Mouse (Mus musculus): ENCODE results near the gene Gm10570. TPM values are rescaled to one million over a fixed set of nuclear protein-coding genes. Genes with fewer than 3 reads are reported as not detected.

Gm10570 gene
- not detected in 2 replicates for polyA plus RNA-seq (2015; fragmentation: Nextera tagmentation; extraction: Ambion mirVana)

DNA sequence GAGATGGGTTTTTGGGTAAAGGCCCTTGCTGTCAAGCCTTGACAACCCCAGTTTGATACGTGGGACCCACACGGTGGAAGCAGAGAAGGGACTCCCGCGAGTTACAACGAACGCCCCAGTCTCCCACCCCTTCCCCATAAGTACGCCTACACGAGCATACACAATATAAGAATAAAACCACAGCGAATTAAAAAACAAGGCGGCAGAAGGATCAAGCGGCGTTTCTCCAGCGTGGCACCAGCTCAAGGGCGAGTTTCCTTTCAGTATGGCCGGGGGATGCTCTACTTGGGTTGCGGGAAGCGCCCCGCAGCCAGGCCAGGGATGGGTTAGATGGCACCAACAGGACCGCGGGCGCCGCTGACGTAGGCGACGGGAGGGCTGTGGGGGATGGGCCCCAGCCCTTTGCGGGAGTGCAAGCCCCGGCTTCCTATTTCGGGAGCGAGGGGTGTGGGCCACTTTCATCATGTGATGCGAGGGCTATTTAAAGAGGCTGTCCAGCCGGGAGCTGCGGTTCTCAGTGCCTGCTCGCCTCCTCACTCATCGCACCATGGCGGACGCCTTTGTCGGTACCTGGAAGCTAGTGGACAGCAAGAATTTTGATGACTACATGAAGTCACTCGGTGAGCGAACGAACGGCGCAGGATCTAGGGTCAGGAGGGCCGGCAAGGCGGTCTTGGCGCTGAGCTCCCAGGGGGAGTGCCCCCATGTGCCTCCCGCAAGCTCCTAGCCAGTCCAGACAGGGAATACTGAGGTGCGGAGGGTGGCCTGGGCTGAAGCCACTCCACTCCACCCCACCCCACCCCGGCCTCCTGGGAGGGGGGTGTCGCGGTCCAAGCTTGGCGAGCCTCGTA is at the start of gene Gm10570, which contains the start of gene Fabp3:
TSS of gene Gm10570 (minus strand) at position 444 of the 851 bp plus-strand sequence.
TSS of gene Fabp3 (plus strand) at position 365 of the 851 bp plus-strand sequence.
- Histone ChIP-seq H3K4me3 (peak within 1 kb of the TSS; percentile 51), H3K4me2 (peak within 1 kb of the TSS; percentile 90), H3K9ac (peak within 1 kb of the TSS; percentile 69), H3K4me1 (peaks cover 11% of the 10 kb centered on the region), H3K27me3 (peaks cover 58% of the 10 kb centered on the region), H3K27ac (no peak within 1 kb of the TSS), H3K9me3 (no peaks in the 10 kb centered on the region), H3K36me3 (peaks cover 10% of the 10 kb centered on the region; the same call in 1 of the 2 replicates)
- 0% methylated on average over 52 of the region's 52 CpGs for WGBS
- ATAC-seq (ENCODE audit: insufficient number of reproducible peaks, insufficient read depth, low FRiP score, low TSS enrichment, low read depth): peak; percentile 48; the same call in 1 of the 2 replicates

DNA sequence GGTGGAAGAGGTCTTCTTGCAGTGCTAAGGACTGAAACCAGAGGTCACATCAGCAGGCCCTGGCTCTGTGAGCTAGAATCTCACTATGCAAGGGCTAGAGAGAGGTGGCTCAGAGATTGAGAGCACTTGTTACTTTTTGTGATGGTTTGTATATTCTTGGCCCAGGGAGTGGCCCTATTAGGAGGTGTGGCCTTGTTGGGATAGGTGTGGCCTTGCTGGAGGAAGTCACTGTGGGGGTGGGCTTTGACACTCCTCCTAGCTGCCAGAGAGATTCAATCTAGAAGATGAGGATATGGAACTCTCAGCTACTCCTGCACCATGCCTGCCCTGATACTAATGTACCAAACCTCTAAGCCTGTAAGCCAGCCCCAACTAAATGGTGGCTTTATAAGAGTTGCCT is 49.5 kb upstream of the Gm10570 start:
- peaks cover 25% of the 10 kb centered on the region for H3K4me1 ChIP-seq
- no peak overlapping the region for H3K4me3 ChIP-seq
- no peaks in the 10 kb centered on the region for H3K9me3 ChIP-seq
- H3K36me3 ChIP-seq: peaks cover 41% of the 10 kb centered on the region
- H3K27ac ChIP-seq: no peak overlapping the region
- no peak for ATAC-seq (ENCODE audit: insufficient number of reproducible peaks, insufficient read depth, low FRiP score, low TSS enrichment, low read depth)
- no peak overlapping the region for H3K4me2 ChIP-seq
- H3K27me3 ChIP-seq: no peaks in the 10 kb centered on the region
- no peak overlapping the region for H3K9ac ChIP-seq

DNA sequence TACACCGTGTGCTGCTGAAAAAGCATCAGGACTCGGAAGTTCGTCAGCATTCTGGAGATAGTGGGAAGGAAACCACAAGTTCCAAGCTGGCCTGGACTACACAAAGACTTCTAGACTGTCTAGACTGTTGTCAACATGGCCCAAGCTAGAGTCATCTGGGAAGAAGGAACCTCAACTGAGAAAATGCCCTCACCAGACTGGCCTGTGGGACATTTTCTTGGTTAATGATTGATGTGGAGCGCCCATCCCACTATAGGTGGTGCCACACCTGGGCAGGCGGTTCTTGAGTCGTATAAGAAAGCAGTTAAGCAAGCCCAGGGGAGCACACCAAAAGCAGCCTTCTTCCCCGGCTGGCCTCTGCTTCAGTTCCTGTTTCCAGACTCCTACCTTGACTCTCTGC is 44.1 kb upstream of the Gm10570 start:
- Histone ChIP-seq H3K9me3 (no peaks in the 10 kb centered on the region), H3K36me3 (peaks cover 84% of the 10 kb centered on the region), H3K4me3 (no peak overlapping the region), H3K27me3 (no peaks in the 10 kb centered on the region), H3K27ac (no peak overlapping the region), H3K4me2 (no peak overlapping the region), H3K4me1 (no peaks in the 10 kb centered on the region), H3K9ac (no peak overlapping the region)
- ATAC-seq (ENCODE audit: insufficient number of reproducible peaks, insufficient read depth, low FRiP score, low TSS enrichment, low read depth): no peak
- WGBS: 92% methylated on average over 7 of the region's 7 CpGs

DNA sequence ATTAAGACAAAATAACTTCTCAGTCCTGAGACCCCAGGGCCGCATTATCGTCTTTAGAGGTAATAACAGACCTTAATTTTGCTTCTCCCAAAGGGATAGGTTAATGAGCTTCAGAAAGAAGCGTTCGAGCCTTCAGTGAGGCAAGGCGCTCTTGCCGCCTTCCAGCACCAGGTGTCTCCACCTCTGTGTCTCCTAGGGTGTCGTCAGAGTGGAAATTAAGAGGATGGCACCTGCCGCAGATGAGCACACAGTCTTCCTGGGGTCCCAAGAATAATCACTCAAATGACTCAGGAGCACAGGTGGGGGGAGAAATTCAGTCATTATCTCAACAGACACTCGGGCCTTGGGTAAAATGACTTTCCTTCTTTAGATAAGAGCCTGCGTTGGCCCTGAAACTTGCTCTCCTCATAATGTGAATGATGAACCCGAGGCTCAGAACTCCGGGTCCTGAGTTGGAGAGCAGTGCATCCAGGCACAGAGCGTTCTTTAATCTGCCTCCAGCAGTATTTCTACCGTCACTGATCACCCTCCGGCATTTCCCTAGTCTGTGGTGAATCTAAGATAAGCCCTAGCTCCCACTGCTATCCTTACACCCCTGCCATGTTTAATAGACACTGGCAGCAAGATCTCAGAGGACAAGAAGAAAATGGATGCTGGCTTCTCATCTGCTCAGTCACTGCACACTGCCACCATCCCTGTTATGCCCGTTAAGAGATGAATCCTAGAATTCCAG is 42.4 kb upstream of the Gm10570 start:
- Histone ChIP-seq H3K4me1 (no peaks in the 10 kb centered on the region), H3K36me3 (peaks cover 82% of the 10 kb centered on the region), H3K9me3 (no peaks in the 10 kb centered on the region), H3K4me2 (no peak overlapping the region), H3K4me3 (no peak overlapping the region), H3K9ac (no peak overlapping the region), H3K27me3 (no peaks in the 10 kb centered on the region), H3K27ac (no peak overlapping the region)
- WGBS: 86% methylated on average over 16 of the region's 16 CpGs
- ATAC-seq (ENCODE audit: insufficient number of reproducible peaks, insufficient read depth, low FRiP score, low TSS enrichment, low read depth): no peak

DNA sequence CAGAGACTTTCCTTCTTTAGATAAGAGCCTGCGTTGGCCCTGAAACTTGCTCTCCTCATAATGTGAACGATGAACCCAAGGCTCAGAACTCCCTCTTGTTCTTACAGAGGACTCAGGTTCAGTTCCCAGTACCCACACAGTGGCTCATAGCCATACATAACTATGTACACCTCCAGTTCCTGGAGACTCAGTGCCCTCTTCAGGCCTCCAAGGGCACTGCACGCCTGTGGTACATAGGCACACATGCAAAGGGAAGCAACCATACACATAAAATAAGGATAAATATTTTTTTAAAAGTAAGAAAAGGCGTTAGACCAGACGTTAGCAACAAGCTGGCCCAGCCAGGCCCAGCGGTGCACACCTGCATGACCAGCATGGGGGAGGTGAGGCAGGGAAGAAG is 41.2 kb upstream of the Gm10570 start:
- 96% methylated on average over 6 of the region's 6 CpGs for WGBS
- Histone ChIP-seq H3K4me2 (no peak overlapping the region), H3K4me3 (no peak overlapping the region), H3K36me3 (peaks cover 76% of the 10 kb centered on the region), H3K4me1 (no peaks in the 10 kb centered on the region), H3K9me3 (no peaks in the 10 kb centered on the region), H3K27me3 (no peaks in the 10 kb centered on the region), H3K9ac (no peak overlapping the region), H3K27ac (no peak overlapping the region)
- ATAC-seq (ENCODE audit: insufficient number of reproducible peaks, insufficient read depth, low FRiP score, low TSS enrichment, low read depth): no peak

DNA sequence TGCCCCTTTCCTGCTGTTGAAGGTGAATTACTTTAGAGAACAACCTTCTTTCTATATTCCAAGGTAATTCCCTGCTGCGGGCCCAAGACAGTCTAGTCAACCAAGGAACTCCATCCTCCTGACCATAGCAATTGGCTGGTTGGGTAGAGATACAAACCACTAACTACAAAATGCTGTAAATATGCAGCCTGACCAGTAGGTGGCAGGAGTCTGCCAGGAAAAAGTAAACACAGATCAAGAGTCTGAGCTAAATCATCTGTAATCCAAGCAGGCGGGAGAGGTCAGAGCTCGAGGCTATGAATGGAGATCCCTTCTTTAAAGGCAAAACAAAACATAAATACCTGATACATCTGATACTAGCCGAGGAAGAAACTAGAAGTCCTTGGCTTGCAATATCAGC is 33.2 kb upstream of the Gm10570 start:
- Histone ChIP-seq H3K4me1 (no peaks in the 10 kb centered on the region), H3K4me2 (no peak overlapping the region), H3K9ac (no peak overlapping the region), H3K36me3 (peaks cover 53% of the 10 kb centered on the region), H3K9me3 (no peaks in the 10 kb centered on the region), H3K4me3 (no peak overlapping the region), H3K27ac (no peak overlapping the region), H3K27me3 (no peaks in the 10 kb centered on the region)
- ATAC-seq (ENCODE audit: insufficient number of reproducible peaks, insufficient read depth, low FRiP score, low TSS enrichment, low read depth): no peak
- WGBS: 17% methylated on average over 4 of the region's 4 CpGs

DNA sequence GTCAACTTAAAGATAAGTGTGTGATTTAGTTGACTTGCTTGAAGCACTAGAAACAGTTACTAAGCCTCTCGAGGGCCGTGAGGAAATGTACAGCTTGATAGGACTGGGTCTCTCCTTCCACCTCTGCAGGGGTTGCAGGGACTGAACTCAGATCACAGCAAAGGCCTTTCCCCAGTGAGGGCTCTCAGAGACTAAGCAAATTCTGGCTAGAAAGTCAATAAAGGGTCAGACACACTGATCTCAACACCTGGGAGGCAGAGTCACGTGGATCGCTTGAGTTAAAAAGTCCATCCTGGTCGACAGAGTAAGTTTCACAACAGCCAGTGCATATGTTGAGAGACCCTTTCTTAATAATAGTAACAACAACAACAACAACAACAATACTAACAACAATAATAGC is 27.4 kb upstream of the Gm10570 start:
- Histone ChIP-seq H3K36me3 (peaks cover 58% of the 10 kb centered on the region), H3K27me3 (no peaks in the 10 kb centered on the region), H3K9ac (no peak overlapping the region), H3K4me1 (no peaks in the 10 kb centered on the region), H3K9me3 (no peaks in the 10 kb centered on the region), H3K4me3 (no peak overlapping the region), H3K4me2 (no peak overlapping the region), H3K27ac (no peak overlapping the region)
- no peak for ATAC-seq (ENCODE audit: insufficient number of reproducible peaks, insufficient read depth, low FRiP score, low TSS enrichment, low read depth)
- WGBS: 92% methylated on average over 5 of the region's 5 CpGs

DNA sequence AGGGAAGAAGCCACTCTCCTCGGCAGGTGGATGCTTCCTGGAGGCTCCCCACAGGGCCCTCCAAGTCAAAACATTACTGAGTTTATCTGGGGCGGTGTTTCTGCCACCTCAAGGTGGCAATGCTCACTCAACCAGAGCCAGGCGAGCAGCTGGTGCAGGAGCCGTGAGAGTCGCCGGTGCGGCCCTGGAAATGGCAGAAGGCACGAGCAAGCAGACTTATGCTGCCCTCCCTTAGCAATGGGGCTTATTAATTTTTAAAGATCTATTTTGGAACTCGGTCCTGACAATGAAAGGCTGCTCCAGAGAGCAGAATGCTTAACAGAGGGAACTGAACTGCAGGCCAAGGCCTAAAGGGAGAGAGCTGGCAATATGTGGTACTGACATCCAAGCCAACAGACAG is 18.9 kb upstream of the Gm10570 start:
- H3K27ac ChIP-seq: no peak overlapping the region
- 86% methylated on average over 9 of the region's 9 CpGs for WGBS
- no peak overlapping the region for H3K4me3 ChIP-seq
- no peaks in the 10 kb centered on the region for H3K4me1 ChIP-seq
- ATAC-seq (ENCODE audit: insufficient number of reproducible peaks, insufficient read depth, low FRiP score, low TSS enrichment, low read depth): no peak
- H3K4me2 ChIP-seq: no peak overlapping the region
- no peaks in the 10 kb centered on the region for H3K9me3 ChIP-seq
- peaks cover 74% of the 10 kb centered on the region for H3K36me3 ChIP-seq
- no peak overlapping the region for H3K9ac ChIP-seq
- H3K27me3 ChIP-seq: no peaks in the 10 kb centered on the region

DNA sequence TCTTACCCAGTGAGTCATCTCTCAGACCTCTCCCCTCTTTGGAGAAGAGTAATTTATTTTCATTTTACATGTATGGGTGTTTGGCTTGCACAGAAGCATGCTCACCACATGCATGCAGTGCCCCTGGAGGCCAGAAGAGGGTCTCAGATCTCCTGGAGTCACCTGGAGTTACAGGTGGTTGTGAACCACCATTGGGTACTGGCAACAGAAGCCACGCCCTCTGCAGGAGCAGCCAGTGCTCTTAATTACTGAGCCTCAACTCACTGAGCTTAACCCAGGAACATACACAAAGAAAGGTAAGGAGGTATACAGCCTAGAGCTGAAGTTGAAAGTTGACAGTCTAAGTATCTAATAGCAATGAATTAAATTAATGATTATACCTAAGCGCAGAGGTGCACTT is 17.0 kb upstream of the Gm10570 start:
- Histone ChIP-seq H3K36me3 (peaks cover 84% of the 10 kb centered on the region), H3K27me3 (no peaks in the 10 kb centered on the region), H3K4me2 (no peak overlapping the region), H3K4me1 (no peaks in the 10 kb centered on the region), H3K27ac (no peak overlapping the region), H3K9me3 (no peaks in the 10 kb centered on the region), H3K4me3 (no peak overlapping the region), H3K9ac (no peak overlapping the region)
- 95% methylated on average over 2 of the region's 2 CpGs for WGBS
- no peak for ATAC-seq (ENCODE audit: insufficient number of reproducible peaks, insufficient read depth, low FRiP score, low TSS enrichment, low read depth)

DNA sequence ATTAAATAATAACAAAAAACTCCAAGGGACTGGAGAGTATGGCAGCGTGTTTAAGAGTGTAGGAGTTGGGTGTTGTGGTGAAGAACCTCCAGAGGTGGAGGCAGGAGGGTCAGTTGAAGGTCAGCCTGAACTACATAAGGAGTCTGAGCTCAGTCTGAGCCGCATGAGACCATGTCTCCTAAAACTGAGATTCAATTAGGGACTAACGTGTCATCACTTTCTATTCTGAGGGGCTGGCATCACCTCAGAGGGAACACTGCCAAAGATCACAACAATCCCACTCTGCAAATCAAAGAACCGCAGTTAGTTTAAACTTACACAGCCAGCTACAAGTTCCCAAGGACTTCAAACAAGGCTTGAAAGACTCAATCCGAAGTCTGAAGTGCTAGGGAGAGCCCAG is 15.1 kb upstream of the Gm10570 start:
- Histone ChIP-seq H3K36me3 (peaks cover 90% of the 10 kb centered on the region), H3K9me3 (no peaks in the 10 kb centered on the region), H3K4me1 (no peaks in the 10 kb centered on the region), H3K4me2 (no peak overlapping the region), H3K27me3 (no peaks in the 10 kb centered on the region), H3K27ac (no peak overlapping the region), H3K4me3 (no peak overlapping the region), H3K9ac (no peak overlapping the region)
- 79% methylated on average over 5 of the region's 5 CpGs for WGBS
- ATAC-seq (ENCODE audit: insufficient number of reproducible peaks, insufficient read depth, low FRiP score, low TSS enrichment, low read depth): no peak

DNA sequence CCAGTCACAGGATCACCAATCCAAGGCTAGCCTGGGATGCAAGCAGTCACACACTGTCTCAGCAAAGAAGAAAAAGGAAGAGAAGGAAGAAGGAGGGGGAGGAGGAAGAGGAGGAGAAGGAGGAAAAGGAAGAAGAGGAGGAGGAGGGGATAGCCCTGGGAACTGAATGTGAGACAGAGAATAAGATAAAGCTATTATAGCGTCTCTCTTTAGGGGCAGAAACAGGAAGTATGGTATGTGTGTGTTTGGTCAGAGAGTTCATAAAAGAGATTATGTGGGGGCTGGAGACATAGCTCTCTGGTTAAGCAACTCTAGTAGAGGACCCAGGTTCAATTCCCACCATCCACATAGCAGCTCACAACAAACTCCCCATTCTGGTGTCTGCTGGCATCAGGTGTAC is 14.7 kb upstream of the Gm10570 start:
- Histone ChIP-seq H3K4me2 (no peak overlapping the region), H3K4me1 (no peaks in the 10 kb centered on the region), H3K9me3 (no peaks in the 10 kb centered on the region), H3K27ac (no peak overlapping the region), H3K9ac (no peak overlapping the region), H3K4me3 (no peak overlapping the region), H3K36me3 (peaks cover 91% of the 10 kb centered on the region), H3K27me3 (no peaks in the 10 kb centered on the region)
- 79% methylated on average over 1 of the region's 1 CpGs for WGBS
- no peak for ATAC-seq (ENCODE audit: insufficient number of reproducible peaks, insufficient read depth, low FRiP score, low TSS enrichment, low read depth)

DNA sequence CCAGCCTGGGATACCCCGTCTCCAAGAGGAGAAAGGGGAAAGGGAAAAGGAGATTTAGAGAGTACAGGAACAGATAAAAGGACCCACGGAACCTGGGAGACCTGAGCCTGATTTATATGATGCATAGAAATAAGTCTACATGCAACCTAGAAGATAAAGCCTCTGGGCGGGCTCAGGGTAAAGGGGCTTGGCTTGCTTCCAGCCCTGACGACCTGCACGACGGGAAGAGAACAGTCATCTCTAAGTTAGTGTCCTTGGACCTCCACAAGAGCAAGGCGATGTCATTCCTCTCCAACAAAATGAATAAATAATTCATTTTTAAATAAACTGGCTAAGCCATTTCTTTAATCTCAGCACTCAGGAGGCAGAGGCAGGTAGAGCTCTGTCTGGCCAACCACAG is 14.1 kb upstream of the Gm10570 start:
- 83% methylated on average over 7 of the region's 7 CpGs for WGBS
- Histone ChIP-seq H3K27ac (no peak overlapping the region), H3K9me3 (no peaks in the 10 kb centered on the region), H3K9ac (no peak overlapping the region), H3K36me3 (peaks cover 91% of the 10 kb centered on the region), H3K27me3 (no peaks in the 10 kb centered on the region), H3K4me1 (no peaks in the 10 kb centered on the region), H3K4me3 (no peak overlapping the region), H3K4me2 (no peak overlapping the region)
- no peak for ATAC-seq (ENCODE audit: insufficient number of reproducible peaks, insufficient read depth, low FRiP score, low TSS enrichment, low read depth)

Data from embryonic facial prominence, embryonic 13.5 days (tissue).